Mouse (Mus musculus): ENCODE data around the gene Flot1. TPM values are rescaled to one million over a fixed set of nuclear protein-coding genes. Genes with fewer than 3 reads are reported as not detected.
A peak's percentile ranks its signal among the peaks of the same experiment; 100 is the strongest.

Flot1 gene
- total RNA-seq, 2 experiments from 2014 or later, result 171 to 178 TPM

DNA sequence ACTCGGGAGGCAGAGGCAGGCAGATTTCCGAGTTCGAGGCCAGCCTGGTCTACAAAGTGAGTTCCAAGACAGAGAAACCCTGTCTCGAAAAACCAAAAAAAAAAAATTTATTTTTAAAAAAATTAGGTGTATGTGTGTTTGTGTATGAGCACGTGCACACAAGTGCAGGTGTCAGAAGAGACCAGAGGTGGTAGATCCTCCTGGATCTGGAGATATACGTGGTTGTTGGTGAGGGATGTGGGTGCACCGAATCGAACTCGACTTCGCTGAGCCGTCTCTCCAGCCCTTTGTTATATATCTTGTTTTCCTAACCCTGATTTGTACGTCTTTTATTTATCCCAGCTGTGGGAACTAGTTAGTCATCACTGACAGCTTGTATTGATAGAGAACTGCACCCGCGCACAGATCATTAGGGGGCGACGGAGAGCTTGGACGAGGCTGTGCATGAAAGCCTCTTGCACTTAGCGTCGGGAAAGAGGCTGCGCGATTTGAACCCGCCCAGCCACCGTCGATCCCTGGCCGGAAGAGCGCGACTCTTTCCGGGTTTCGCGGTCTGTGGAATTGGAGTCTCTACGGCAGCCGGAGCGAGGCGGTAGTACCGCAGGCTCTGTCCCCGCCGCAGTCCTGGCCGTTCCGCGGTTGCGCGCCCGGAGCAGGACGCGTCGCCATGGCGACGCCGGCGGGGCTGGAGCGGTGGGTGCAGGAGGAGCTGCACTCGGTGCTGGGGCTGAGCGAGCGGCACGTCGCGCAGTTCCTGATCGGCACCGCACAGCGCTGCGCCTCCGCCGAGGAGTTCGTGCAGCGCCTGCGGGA lies 56.4 kb downstream of the Flot1 start, which contains the start of gene Dhx16:
Gene Dhx16 (plus strand): TSS at position 575 of the 813 bp plus-strand sequence.
- DNase-seq (ENCODE audit: extremely low spot score in 1 of 2, low spot score in 2 of 2), result peak; percentile 94 to 97
- intact Hi-C loops (cut with DNase I), result no loop called here

Small RNAs within 50 kb of the gene (microRNA-seq; reads per million reads assigned to microRNA genes)
- 2.0 reads per million for gene Gm28033

Other genes with a start within 250 kb of the Flot1 start
- not detected for gene Sfta2, start 221.7 kb upstream of the Flot1 start, total RNA-seq (2021)
- gene Gm9573, start 196.6 kb upstream of the Flot1 start, total RNA-seq (2021), result not detected
- gene Mucl3, start 179.5 kb upstream of the Flot1 start, total RNA-seq (2021), result not detected
- gene Vars2, start 155.6 kb upstream of the Flot1 start, total RNA-seq (2021), result 10 to 100 TPM; 31.2 to 42.6 TPM
- 10 to 100 TPM; 23.5 to 24.1 TPM for gene Gtf2h4, start 149.5 kb upstream of the Flot1 start, total RNA-seq (2021)
- 10 to 100 TPM; 39.6 to 40.1 TPM for gene Ddr1, start 118.6 kb upstream of the Flot1 start, total RNA-seq (2021)
- gene Ier3, start 1.5 kb upstream of the Flot1 start, total RNA-seq (2021), result 1 to 10 TPM; 5.4 to 5.8 TPM
- gene Tubb5, start 15.1 kb downstream of the Flot1 start, total RNA-seq (2021), result 1,000 to 10,000 TPM; 1,429 to 1,573 TPM
- gene Mdc1, start 18.3 kb downstream of the Flot1 start, total RNA-seq (2021), result 10 to 100 TPM; 12.5 to 19.1 TPM
- 10 to 100 TPM in 1 of 2 experiments, 1 to 10 TPM in 1; 6.0 to 11.8 TPM for gene Nrm, start 38.1 kb downstream of the Flot1 start, total RNA-seq (2021)
- gene Ppp1r18, start 42.4 kb downstream of the Flot1 start, total RNA-seq (2021), result 10 to 100 TPM; 20.6 to 23.6 TPM
- 10 to 100 TPM; 29.1 to 31.0 TPM for gene Dhx16, start 56.6 kb downstream of the Flot1 start, total RNA-seq (2021)
- 10 to 100 TPM; 61.5 to 72.4 TPM for gene 2310061I04Rik, start 74.2 kb downstream of the Flot1 start, total RNA-seq (2021)
- 100 to 1,000 TPM; 105 to 111 TPM for gene Atat1, start 86.8 kb downstream of the Flot1 start, total RNA-seq (2021)
- 10 to 100 TPM; 50.4 to 52.0 TPM for gene Mrps18b, start 93.2 kb downstream of the Flot1 start, total RNA-seq (2021)
- 10 to 100 TPM; 57.2 to 66.5 TPM for gene Ppp1r10, start 93.2 kb downstream of the Flot1 start, total RNA-seq (2021)
- gene Abcf1, start 146.5 kb downstream of the Flot1 start, total RNA-seq (2021), result 10 to 100 TPM; 73.5 to 78.0 TPM
- gene Gnl1, start 156.6 kb downstream of the Flot1 start, total RNA-seq (2021), result 100 to 1,000 TPM; 133 to 141 TPM
- 10 to 100 TPM; 64.3 to 66.3 TPM for gene Prr3, start 157.0 kb downstream of the Flot1 start, total RNA-seq (2021)
- under 1 TPM; 0.49 to 0.57 TPM for gene H2-T24, start 197.3 kb downstream of the Flot1 start, total RNA-seq (2021)
- 1 to 10 TPM; 2.3 to 2.7 TPM for gene H2-T23, start 209.6 kb downstream of the Flot1 start, total RNA-seq (2021)
- 1 to 10 TPM; 5.7 to 6.1 TPM for gene H2-T22, start 219.5 kb downstream of the Flot1 start, total RNA-seq (2021)
- not detected for gene Gm6034, start 219.7 kb downstream of the Flot1 start, total RNA-seq (2021)
- gene Gm11127, start 235.1 kb downstream of the Flot1 start, total RNA-seq (2021), result not detected

All from left cerebral cortex, postnatal 10 days (tissue).